Mouse (Mus musculus): ENCODE data around the gene Jakmip3. TPM values are rescaled to one million over a fixed set of nuclear protein-coding genes. Genes with fewer than 3 reads are reported as not detected.
A peak's percentile ranks its signal among the peaks of the same experiment; 100 is the strongest.

The Jakmip3 gene
- polyA plus RNA-seq, 1 experiment from 2014 or later, result 11.7 TPM

DNA sequence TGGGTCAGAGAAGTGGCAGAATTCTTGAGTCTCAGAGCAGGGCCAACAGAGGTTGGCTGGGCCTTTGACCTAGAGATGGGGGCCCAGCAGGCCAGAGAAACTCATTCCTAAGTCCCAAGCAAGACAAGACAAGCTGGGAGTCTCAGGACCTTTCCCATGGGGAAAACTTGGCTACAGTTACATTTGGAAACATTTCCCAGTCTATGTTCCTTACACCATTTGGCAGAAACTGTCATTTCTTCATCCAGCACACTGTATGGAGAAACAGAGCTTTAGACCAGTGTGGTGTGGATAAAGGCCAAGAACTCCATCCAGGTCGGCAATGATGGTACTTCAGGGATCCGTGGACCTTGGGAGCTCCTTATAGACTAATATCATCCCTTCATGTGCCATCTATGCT is 71.1 kb downstream of the Jakmip3 start:
- Histone ChIP-seq H3K27me3 (replicated peaks) (no peaks in the 10 kb centered on the region), H3K9me3 (replicated peaks) (no peaks in the 10 kb centered on the region), H3K27ac (replicated peaks) (peak overlapping the region; percentile 81; the same call in 1 of the 2 replicates), H3K4me3 (replicated peaks) (no peak overlapping the region), H3K36me3 (no peaks in the 10 kb centered on the region), H3K4me1 (peaks cover 28% of the 10 kb centered on the region), H3K9ac (replicated peaks) (no peak overlapping the region), H3K4me2 (no peak overlapping the region)
- WGBS, result 90% methylated on average over 2 of the region's 2 CpGs
- ATAC-seq (ENCODE audit: low FRiP score), result no peak

DNA sequence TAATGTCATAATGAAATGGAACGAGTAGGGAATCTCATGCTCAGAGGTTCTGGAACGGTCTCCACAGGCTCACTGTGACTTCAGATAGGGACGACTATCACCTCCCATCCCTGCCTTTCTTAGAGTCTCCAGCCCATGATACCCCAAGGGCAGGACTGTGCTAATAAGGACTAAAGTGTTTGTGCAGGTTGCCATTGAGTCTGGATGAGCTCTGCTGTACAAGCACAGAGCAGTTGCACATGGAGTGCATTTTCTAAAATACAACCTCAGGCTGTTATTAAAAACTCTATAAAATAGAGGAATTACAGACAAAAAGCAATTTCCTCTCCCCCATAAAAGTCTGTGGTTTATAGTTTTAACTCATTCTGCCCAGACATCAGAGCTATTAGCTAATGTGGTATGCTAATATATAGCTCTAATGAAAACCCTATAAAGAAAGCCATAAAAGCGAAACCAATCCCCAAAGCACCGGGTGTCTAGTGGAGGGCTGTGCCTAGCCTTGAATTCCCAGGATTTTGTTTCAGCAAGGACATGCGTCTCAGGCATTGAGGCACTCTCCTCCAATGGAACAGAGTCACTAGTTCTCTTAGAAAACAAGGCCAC is 72.3 kb downstream of the Jakmip3 start:
- Histone ChIP-seq H3K27ac (replicated peaks) (peak overlapping the region; percentile 81), H3K27me3 (replicated peaks) (no peaks in the 10 kb centered on the region), H3K4me2 (no peak overlapping the region), H3K9me3 (replicated peaks) (no peaks in the 10 kb centered on the region), H3K4me3 (replicated peaks) (no peak overlapping the region), H3K36me3 (no peaks in the 10 kb centered on the region), H3K4me1 (peaks cover 35% of the 10 kb centered on the region), H3K9ac (replicated peaks) (no peak overlapping the region)
- peak; percentile 71 for ATAC-seq (ENCODE audit: low FRiP score)
- 33% methylated on average over 6 of the region's 6 CpGs for WGBS

DNA sequence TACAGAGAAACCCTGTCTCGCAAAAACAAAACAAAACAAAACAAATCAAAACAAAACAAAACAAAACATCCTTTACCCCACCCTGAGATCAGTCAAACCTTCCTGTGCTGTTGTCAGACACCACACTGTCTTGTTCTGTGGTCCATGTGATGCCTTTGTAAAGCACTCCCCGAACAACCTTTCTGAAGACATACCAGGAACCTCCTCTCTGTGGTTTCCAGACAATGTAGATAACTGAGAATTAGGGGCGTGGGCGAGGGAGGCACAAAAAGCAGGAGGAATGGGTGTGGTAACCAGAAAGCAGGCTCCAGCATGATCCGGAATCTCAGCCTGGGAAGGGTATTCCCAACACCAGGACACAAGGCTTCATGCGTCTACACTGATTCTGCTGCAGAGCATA is 74.6 kb downstream of the Jakmip3 start:
- Histone ChIP-seq H3K4me3 (replicated peaks) (no peak overlapping the region), H3K27ac (replicated peaks) (no peak overlapping the region), H3K4me2 (no peak overlapping the region), H3K36me3 (no peaks in the 10 kb centered on the region; the same call in 1 of the 2 replicates), H3K4me1 (peaks cover 23% of the 10 kb centered on the region), H3K27me3 (replicated peaks) (peaks cover 1% of the 10 kb centered on the region; the same call in 1 of the 2 replicates), H3K9me3 (replicated peaks) (no peaks in the 10 kb centered on the region), H3K9ac (replicated peaks) (no peak overlapping the region)
- WGBS, result 88% methylated on average over 6 of the region's 6 CpGs
- no peak for ATAC-seq (ENCODE audit: low FRiP score)

DNA sequence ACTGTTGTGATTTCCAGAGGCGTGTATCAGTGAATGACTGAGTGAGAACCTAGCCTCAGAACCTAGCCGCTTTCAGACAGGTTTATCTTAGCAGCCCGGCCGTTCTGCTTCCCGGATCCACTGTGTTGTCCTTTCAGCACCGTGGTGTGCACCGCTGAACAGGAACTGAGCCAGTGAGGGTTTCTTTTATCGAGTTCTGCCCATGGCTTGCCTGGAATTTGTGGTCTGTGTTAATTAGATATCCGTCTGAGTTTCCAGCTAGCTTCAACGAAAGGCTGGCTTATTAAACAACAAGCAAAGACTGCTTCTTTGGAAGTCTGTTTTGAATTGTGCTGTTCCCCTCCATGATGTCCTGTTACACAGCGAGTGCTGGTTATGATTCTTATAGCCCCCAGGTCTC is 75.8 kb downstream of the Jakmip3 start:
- no peak for ATAC-seq (ENCODE audit: low FRiP score)
- peak overlapping the region; percentile 33; the same call in 1 of the 2 replicates for H3K27ac ChIP-seq (replicated peaks)
- 64% methylated on average over 11 of the region's 11 CpGs for WGBS
- no peaks in the 10 kb centered on the region for H3K9me3 ChIP-seq (replicated peaks)
- H3K4me1 ChIP-seq, result peaks cover 23% of the 10 kb centered on the region
- no peak overlapping the region for H3K4me2 ChIP-seq
- H3K36me3 ChIP-seq, result peaks cover 2% of the 10 kb centered on the region; the same call in 1 of the 2 replicates
- no peak overlapping the region for H3K4me3 ChIP-seq (replicated peaks)
- H3K9ac ChIP-seq (replicated peaks), result no peak overlapping the region
- H3K27me3 ChIP-seq (replicated peaks), result peaks cover 3% of the 10 kb centered on the region; the same call in 1 of the 2 replicates

DNA sequence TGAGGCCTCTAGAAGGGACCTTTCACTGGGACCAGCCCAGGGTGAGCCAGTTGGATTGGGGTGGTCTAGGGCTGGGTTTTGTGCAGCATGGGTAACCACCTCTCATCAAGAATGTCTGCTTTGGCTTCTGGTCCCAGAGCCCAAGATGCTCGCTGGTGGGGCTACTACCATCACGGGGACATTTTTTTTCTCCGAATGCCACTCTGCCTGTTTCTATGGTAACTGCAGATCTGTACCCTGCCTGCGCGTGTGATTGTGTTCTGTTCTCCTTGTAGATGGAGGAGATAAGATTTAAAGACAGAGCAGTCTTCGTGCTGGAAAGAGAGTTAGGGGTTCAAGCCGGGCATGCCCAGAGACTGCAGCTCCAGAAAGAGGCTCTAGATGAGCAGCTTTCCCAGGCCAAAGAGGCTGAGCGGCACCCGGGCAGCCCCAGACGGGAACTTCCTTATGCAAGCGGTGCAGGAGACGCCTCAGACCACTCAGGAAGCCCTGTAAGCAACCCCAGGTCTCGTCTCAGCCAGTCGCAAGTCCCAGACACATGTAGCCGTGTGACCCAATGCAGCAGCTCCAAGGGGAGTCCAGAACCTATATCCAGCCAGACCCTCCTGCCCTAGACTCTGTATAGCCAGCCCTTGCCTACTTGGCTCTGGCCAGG is 76.8 kb downstream of the Jakmip3 start:
- H3K9me3 ChIP-seq (replicated peaks), result no peaks in the 10 kb centered on the region
- H3K4me3 ChIP-seq (replicated peaks), result no peak overlapping the region
- ATAC-seq (ENCODE audit: low FRiP score), result no peak
- peaks cover 3% of the 10 kb centered on the region; the same call in 1 of the 2 replicates for H3K27me3 ChIP-seq (replicated peaks)
- peaks cover 9% of the 10 kb centered on the region for H3K36me3 ChIP-seq
- H3K4me2 ChIP-seq, result no peak overlapping the region
- WGBS, result 65% methylated on average over 15 of the region's 15 CpGs
- no peak overlapping the region for H3K9ac ChIP-seq (replicated peaks)
- H3K27ac ChIP-seq (replicated peaks), result no peak overlapping the region; the same call in 1 of the 2 replicates
- H3K4me1 ChIP-seq, result peaks cover 13% of the 10 kb centered on the region

DNA sequence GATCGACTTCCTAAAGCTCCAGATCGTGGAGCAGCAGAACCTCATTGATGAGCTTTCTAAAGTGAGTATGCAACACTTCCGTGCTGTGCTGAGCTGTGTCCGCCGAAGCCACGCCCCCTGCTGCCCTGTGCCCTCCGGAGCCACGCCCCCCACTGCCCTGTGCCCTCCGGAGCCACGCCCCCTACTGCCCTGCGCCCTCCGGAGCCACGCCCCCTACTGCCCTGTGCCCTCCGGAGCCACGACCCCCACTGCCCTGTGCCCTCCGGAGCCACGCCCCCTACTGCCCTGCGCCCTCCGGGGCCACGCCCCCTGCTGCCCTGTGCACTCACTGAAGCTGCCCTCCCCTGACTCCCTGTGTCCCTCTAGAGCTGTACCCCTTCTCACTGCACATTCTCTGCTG is 80.4 kb downstream of the Jakmip3 start:
- Histone ChIP-seq H3K9me3 (replicated peaks) (no peaks in the 10 kb centered on the region), H3K9ac (replicated peaks) (no peak overlapping the region), H3K4me2 (no peak overlapping the region), H3K27ac (replicated peaks) (no peak overlapping the region), H3K36me3 (peaks cover 12% of the 10 kb centered on the region), H3K27me3 (replicated peaks) (peaks cover 3% of the 10 kb centered on the region; the same call in 1 of the 2 replicates), H3K4me1 (peaks cover 7% of the 10 kb centered on the region; the same call in 1 of the 2 replicates), H3K4me3 (replicated peaks) (no peak overlapping the region)
- 13% methylated on average over 20 of the region's 20 CpGs for WGBS
- ATAC-seq (ENCODE audit: low FRiP score), result no peak

DNA sequence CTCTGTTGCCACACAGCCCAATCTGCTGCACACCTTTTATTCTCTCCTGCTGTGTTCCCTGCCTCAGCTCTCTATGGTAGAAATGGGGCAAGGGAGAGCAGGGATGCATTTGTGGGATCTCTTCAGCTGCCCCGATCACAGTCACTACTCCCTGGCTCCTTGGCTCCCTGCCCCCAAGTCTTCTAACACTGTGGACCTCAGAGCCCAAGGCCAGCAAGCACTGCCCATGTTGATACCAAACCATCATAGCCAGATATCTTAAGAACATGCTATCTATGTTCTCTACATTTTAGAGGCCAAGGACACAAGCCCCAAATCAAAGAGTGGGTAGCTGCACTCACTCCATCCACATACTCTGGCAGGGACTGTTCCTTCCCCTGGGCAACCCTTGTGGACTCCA is 80.8 kb downstream of the Jakmip3 start:
- no peak overlapping the region for H3K4me3 ChIP-seq (replicated peaks)
- H3K27ac ChIP-seq (replicated peaks), result no peak overlapping the region
- ATAC-seq (ENCODE audit: low FRiP score), result no peak
- peaks cover 12% of the 10 kb centered on the region for H3K36me3 ChIP-seq
- H3K27me3 ChIP-seq (replicated peaks), result peaks cover 3% of the 10 kb centered on the region; the same call in 1 of the 2 replicates
- H3K4me2 ChIP-seq, result no peak overlapping the region
- peaks cover 7% of the 10 kb centered on the region; the same call in 1 of the 2 replicates for H3K4me1 ChIP-seq
- 46% methylated on average over 1 of the region's 1 CpGs for WGBS
- no peaks in the 10 kb centered on the region for H3K9me3 ChIP-seq (replicated peaks)
- no peak overlapping the region for H3K9ac ChIP-seq (replicated peaks)

DNA sequence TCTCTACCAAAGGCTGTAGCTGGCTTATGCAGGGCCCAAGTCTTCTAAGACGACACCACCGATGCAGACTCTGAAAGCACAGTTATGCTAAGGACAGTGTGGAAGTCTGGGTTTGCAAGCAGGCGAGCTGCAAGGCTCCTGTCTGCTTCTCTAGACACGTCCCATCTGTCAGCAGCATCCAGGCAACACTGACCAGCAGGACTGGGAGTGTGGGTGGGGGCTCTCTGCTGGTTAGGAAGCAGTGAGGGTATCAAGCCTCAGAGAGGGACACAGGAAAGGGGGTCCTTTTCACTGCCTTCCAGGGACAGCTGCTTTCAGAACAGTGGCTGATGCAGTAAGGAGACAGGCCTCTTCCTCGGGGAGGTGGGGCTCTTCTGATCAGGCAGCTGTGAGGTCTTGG is 86.6 kb downstream of the Jakmip3 start:
- Histone ChIP-seq H3K4me1 (no peaks in the 10 kb centered on the region), H3K9me3 (replicated peaks) (no peaks in the 10 kb centered on the region), H3K27ac (replicated peaks) (no peak overlapping the region), H3K4me3 (replicated peaks) (no peak overlapping the region), H3K27me3 (replicated peaks) (no peaks in the 10 kb centered on the region), H3K36me3 (peaks cover 14% of the 10 kb centered on the region), H3K4me2 (no peak overlapping the region), H3K9ac (replicated peaks) (no peak overlapping the region)
- WGBS, result 58% methylated on average over 5 of the region's 5 CpGs
- no peak for ATAC-seq (ENCODE audit: low FRiP score)

DNA sequence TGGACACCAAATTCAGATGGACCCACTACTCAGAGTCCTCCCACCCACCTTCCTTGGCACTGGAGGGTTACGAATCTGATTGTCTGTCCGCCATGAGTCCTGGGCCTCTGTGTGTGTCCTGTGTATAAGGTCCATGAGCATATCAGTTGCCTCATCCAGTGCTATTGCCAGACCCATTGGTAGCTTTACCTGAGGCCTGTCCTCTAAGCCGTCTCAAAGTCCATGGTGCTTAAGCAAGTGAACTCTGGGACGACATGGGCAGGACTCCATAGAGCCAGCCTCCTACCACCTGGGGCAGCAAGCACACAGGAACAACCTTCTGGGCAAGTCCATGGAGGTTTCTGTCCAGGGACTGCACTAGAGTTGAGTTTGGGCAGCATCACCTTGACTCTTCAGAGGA is 90.7 kb downstream of the Jakmip3 start:
- no peak overlapping the region for H3K27ac ChIP-seq (replicated peaks)
- no peak overlapping the region for H3K4me2 ChIP-seq
- no peaks in the 10 kb centered on the region for H3K9me3 ChIP-seq (replicated peaks)
- H3K27me3 ChIP-seq (replicated peaks), result no peaks in the 10 kb centered on the region
- 92% methylated on average over 4 of the region's 4 CpGs for WGBS
- no peak for ATAC-seq (ENCODE audit: low FRiP score)
- peaks cover 9% of the 10 kb centered on the region; the same call in 1 of the 2 replicates for H3K36me3 ChIP-seq
- no peaks in the 10 kb centered on the region for H3K4me1 ChIP-seq
- H3K4me3 ChIP-seq (replicated peaks), result no peak overlapping the region
- H3K9ac ChIP-seq (replicated peaks), result no peak overlapping the region

DNA sequence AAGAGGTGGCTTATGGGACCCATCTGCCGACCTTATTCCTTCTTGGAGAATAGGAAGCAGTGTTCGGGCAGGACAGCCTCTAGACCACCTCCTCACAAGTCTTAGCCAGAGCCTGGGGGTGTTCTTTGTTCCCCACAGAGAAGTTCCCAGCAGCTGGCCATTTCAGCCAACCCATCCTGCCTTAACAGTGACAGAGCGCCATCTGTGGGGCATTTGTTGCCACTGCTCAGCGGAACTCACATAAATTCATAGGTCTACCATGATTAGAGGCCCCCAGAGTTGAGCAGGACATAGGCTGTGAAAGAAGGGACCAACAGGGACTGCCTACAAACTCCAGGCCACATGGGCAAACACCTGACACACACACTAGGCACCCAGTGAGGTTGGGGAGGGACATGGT is 122.9 kb downstream of the Jakmip3 start:
- H3K27ac ChIP-seq (replicated peaks), result no peak overlapping the region
- H3K4me3 ChIP-seq (replicated peaks), result no peak overlapping the region
- H3K27me3 ChIP-seq (replicated peaks), result no peaks in the 10 kb centered on the region
- H3K9me3 ChIP-seq (replicated peaks), result no peaks in the 10 kb centered on the region
- 60% methylated on average over 4 of the region's 4 CpGs for WGBS
- no peak overlapping the region for H3K4me2 ChIP-seq
- peaks cover 11% of the 10 kb centered on the region; the same call in 1 of the 2 replicates for H3K36me3 ChIP-seq
- H3K9ac ChIP-seq (replicated peaks), result no peak overlapping the region
- peaks cover 3% of the 10 kb centered on the region; the same call in 1 of the 2 replicates for H3K4me1 ChIP-seq
- ATAC-seq (ENCODE audit: low FRiP score), result no peak

DNA sequence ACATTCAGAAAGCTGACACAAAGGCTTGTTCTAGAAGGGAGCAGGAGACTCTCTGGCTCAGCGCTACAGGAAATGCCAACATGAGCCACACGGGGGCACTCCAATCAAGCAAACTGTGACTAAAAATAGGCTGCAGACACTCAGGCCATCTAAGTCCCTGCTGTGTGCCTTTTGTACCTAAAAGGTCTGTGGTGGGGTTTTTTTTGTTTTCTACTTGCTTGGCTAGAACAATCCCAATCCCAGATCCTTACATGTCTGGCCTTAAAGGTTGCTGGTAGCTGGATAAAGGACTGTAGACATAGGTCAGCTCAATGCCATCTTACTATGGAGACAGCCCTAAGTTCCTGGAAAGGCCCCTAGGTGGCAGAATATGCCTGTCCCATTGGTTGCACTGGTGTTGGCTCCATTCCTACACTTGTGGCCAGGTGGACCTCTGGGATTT is 127.7 kb downstream of the Jakmip3 start:
- Histone ChIP-seq H3K27ac (replicated peaks) (peak overlapping the region; percentile 38; the same call in 1 of the 2 replicates), H3K4me2 (no peak overlapping the region), H3K36me3 (peaks cover 3% of the 10 kb centered on the region; the same call in 1 of the 2 replicates), H3K9ac (replicated peaks) (no peak overlapping the region), H3K27me3 (replicated peaks) (no peaks in the 10 kb centered on the region), H3K9me3 (replicated peaks) (no peaks in the 10 kb centered on the region), H3K4me3 (replicated peaks) (no peak overlapping the region), H3K4me1 (peaks cover 6% of the 10 kb centered on the region; the same call in 1 of the 2 replicates)
- ATAC-seq (ENCODE audit: low FRiP score), result peak; percentile 84
- 0% methylated on average over 2 of the region's 2 CpGs for WGBS

DNA sequence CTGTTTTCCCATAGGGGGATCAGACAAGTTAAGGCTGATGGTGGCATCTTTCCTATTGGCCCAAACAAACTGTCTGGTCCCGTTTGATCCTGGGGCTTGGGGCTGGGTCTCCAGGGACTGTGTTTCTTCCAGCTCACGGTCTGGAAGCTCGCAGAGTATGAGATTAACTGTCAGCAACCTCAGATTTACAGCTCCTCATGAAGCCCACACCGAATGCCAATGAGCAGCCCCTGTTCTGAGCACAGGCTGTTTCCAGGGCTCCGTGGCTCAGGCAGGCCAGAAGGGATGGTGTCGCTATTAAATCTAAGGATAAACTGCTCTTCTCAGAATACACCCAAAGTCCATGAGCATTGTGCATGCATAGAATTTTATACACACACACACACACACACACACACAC is 133.7 kb downstream of the Jakmip3 start:
- H3K27ac ChIP-seq (replicated peaks), result peak overlapping the region; percentile 34
- no peak overlapping the region for H3K4me2 ChIP-seq
- no peaks in the 10 kb centered on the region for H3K36me3 ChIP-seq
- no peaks in the 10 kb centered on the region for H3K27me3 ChIP-seq (replicated peaks)
- H3K4me3 ChIP-seq (replicated peaks), result no peak overlapping the region
- peak; percentile 64; the same call in 1 of the 2 replicates for ATAC-seq (ENCODE audit: low FRiP score)
- H3K9ac ChIP-seq (replicated peaks), result no peak overlapping the region
- no peaks in the 10 kb centered on the region for H3K9me3 ChIP-seq (replicated peaks)
- WGBS, result 7% methylated on average over 6 of the region's 6 CpGs
- peaks cover 53% of the 10 kb centered on the region for H3K4me1 ChIP-seq

Measured in neural tube, embryonic 15.5 days (tissue).